Mouse (Mus musculus): ENCODE results near the gene Phactr2. TPM values are rescaled to one million over a fixed set of nuclear protein-coding genes. Genes with fewer than 3 reads are reported as not detected.

Phactr2 gene
- polyA plus RNA-seq, 1 experiment: 6.6 TPM

- Histone ChIP-seq H3K9me3 (replicated peaks; ENCODE audit: control insufficient read depth, insufficient read depth, low read length, poor library complexity, severe bottlenecking) (no peaks in the 10 kb centered on the region), H3K27ac (ENCODE audit: insufficient read depth, low read length) (no peak within 1 kb of the TSS)
These were observed 25.1 kb upstream of the Phactr2 start, which contains the start of gene Fuca2 for GRCm38 (mm10) chr10:13499331-13499730. Fuca2 (plus strand) TSS chr10:13499540.

GRCm38 (mm10) chr10:13496315-13496714, 22.1 kb upstream of the Phactr2 start:
- TF ChIP-seq CTCF (IDR thresholded peaks at IDR 0.05; ENCODE audit: low read depth, low read length) (no peak), EP300 (IDR thresholded peaks at IDR 0.05; ENCODE audit: insufficient read depth, low read depth, low read length) (no peak), POLR2A (IDR thresholded peaks at IDR 0.05; ENCODE audit: insufficient read depth, low read length) (no peak)
- H3K27me3 ChIP-seq (ENCODE audit: control insufficient read depth, insufficient read depth, low read length, poor library complexity, severe bottlenecking): no peaks in the 10 kb centered on the region
- H3K9ac ChIP-seq (ENCODE audit: low read depth, poor library complexity, severe bottlenecking): no peak overlapping the region
- no peak overlapping the region for H3K27ac ChIP-seq (ENCODE audit: insufficient read depth, low read length)
- H3K9me3 ChIP-seq (replicated peaks; ENCODE audit: control insufficient read depth, insufficient read depth, low read length, poor library complexity, severe bottlenecking): no peaks in the 10 kb centered on the region
- H3K4me1 ChIP-seq (ENCODE audit: control insufficient read depth, insufficient read depth, low read length): peaks cover 2% of the 10 kb centered on the region
- H3K36me3 ChIP-seq (ENCODE audit: control insufficient read depth, insufficient read depth, low read length, poor library complexity, severe bottlenecking): no peaks in the 10 kb centered on the region
- H3K4me3 ChIP-seq (ENCODE audit: low read depth, low read length): no peak overlapping the region

More at GRCm38 (mm10) chr10:13499331-13499730, 25.1 kb upstream of the Phactr2 start, which contains the start of gene Fuca2:
- Histone ChIP-seq H3K4me3 (ENCODE audit: low read depth, low read length) (no peak within 1 kb of the TSS), H3K9ac (ENCODE audit: low read depth, poor library complexity, severe bottlenecking) (no peak within 1 kb of the TSS), H3K4me1 (ENCODE audit: control insufficient read depth, insufficient read depth, low read length) (peaks cover 2% of the 10 kb centered on the region), H3K36me3 (ENCODE audit: control insufficient read depth, insufficient read depth, low read length, poor library complexity, severe bottlenecking) (no peaks in the 10 kb centered on the region), H3K27me3 (ENCODE audit: control insufficient read depth, insufficient read depth, low read length, poor library complexity, severe bottlenecking) (no peaks in the 10 kb centered on the region)
- TF ChIP-seq POLR2A (IDR thresholded peaks at IDR 0.05; ENCODE audit: insufficient read depth, low read length): no peak
- TF ChIP-seq EP300 (IDR thresholded peaks at IDR 0.05; ENCODE audit: insufficient read depth, low read depth, low read length): no peak
- no peak for TF ChIP-seq CTCF (IDR thresholded peaks at IDR 0.05; ENCODE audit: low read depth, low read length)

DNA sequence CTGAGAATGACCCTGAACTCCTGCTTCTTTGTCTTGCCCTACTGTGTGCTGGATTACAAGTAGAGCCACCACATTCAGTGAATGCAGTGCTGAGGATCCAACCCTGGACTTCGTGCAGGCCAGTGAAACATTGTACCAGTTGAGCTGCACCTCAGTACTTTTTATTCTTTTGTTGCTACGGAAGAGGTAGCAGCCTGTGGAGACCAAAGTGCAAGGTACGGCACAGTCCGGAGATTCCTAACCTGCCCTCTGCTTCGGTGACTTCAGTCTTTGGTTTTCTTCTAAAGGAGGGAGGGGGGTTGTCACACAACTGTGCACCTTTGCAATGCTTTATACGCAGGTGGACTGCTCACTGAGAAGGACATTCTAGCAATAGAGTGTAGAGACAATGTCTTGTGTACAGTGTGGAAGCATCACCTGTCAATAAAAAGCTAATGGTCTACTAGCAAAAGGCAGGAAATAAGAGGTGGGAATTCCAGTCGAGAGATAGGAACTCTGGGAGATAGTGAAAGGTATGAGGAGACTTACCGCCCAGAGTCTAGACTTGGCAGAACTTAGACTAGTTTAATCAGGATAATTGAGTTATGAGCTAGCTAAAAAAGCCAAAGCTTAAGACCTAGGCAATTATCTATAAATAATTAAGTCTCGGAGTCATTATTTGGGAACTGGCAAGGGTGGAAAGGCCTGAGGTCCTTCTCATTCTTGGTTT, 19.9 kb upstream of the Phactr2 start:
- TF ChIP-seq POLR2A (IDR thresholded peaks at IDR 0.05; ENCODE audit: insufficient read depth, low read length) (no peak), CTCF (IDR thresholded peaks at IDR 0.05; ENCODE audit: low read depth, low read length) (no peak), EP300 (IDR thresholded peaks at IDR 0.05; ENCODE audit: insufficient read depth, low read depth, low read length) (no peak)
- H3K27ac ChIP-seq (ENCODE audit: insufficient read depth, low read length): no peak overlapping the region
- no peak overlapping the region for H3K9ac ChIP-seq (ENCODE audit: low read depth, poor library complexity, severe bottlenecking)
- H3K4me1 ChIP-seq (ENCODE audit: control insufficient read depth, insufficient read depth, low read length): no peaks in the 10 kb centered on the region
- no peak overlapping the region for H3K4me3 ChIP-seq (ENCODE audit: low read depth, low read length)
- H3K36me3 ChIP-seq (ENCODE audit: control insufficient read depth, insufficient read depth, low read length, poor library complexity, severe bottlenecking): no peaks in the 10 kb centered on the region
- H3K27me3 ChIP-seq (ENCODE audit: control insufficient read depth, insufficient read depth, low read length, poor library complexity, severe bottlenecking): no peaks in the 10 kb centered on the region
- no peaks in the 10 kb centered on the region for H3K9me3 ChIP-seq (replicated peaks; ENCODE audit: control insufficient read depth, insufficient read depth, low read length, poor library complexity, severe bottlenecking)

DNA sequence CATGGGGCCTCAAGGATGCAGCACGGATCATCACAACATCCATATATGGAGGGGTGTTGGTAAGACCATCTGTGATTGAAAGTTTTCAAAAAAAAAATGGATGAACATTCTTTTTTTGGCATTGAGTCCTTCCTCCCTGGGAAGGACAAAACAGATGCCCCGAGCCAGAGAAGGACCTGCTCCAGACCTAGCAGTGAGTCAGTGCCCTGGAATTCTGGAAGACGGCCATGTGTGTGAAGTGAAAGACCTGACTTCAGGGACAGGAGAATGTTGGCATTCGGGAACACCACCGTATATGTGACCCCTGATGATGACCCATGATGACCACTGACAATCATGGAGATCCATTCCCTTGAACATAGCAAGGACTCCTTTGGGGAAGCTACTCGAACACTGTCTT, 15.5 kb upstream of the Phactr2 start:
- Histone ChIP-seq H3K4me1 (ENCODE audit: control insufficient read depth, insufficient read depth, low read length) (no peaks in the 10 kb centered on the region), H3K9me3 (replicated peaks; ENCODE audit: control insufficient read depth, insufficient read depth, low read length, poor library complexity, severe bottlenecking) (no peaks in the 10 kb centered on the region), H3K27ac (ENCODE audit: insufficient read depth, low read length) (no peak overlapping the region), H3K36me3 (ENCODE audit: control insufficient read depth, insufficient read depth, low read length, poor library complexity, severe bottlenecking) (no peaks in the 10 kb centered on the region), H3K27me3 (ENCODE audit: control insufficient read depth, insufficient read depth, low read length, poor library complexity, severe bottlenecking) (peaks cover 2% of the 10 kb centered on the region; the same call in 1 of the 2 replicates), H3K4me3 (ENCODE audit: low read depth, low read length) (no peak overlapping the region), H3K9ac (ENCODE audit: low read depth, poor library complexity, severe bottlenecking) (no peak overlapping the region)
- TF ChIP-seq POLR2A (IDR thresholded peaks at IDR 0.05; ENCODE audit: insufficient read depth, low read length) (no peak), CTCF (IDR thresholded peaks at IDR 0.05; ENCODE audit: low read depth, low read length) (no peak), EP300 (IDR thresholded peaks at IDR 0.05; ENCODE audit: insufficient read depth, low read depth, low read length) (no peak)

DNA sequence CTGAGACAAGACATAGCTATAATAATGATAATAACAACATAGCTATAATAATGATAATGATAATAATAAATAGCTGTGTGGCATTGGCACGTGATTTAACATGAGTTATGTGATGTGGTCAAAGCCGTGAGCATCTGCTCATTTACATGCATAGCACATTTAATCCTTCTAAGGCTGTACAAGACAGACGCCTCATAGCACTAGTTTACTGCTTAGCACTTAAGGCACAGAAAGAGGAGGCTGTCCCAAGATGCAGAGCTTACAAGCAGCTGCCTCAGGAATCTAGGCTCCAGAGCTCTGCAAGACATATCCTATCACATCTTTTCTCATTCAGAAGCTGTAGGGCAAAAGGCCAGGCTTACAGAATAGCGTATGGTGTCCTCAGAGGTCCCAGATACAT, 11.7 kb upstream of the Phactr2 start:
- TF ChIP-seq CTCF (IDR thresholded peaks at IDR 0.05; ENCODE audit: low read depth, low read length): no peak
- TF ChIP-seq POLR2A (IDR thresholded peaks at IDR 0.05; ENCODE audit: insufficient read depth, low read length): no peak
- no peak for TF ChIP-seq EP300 (IDR thresholded peaks at IDR 0.05; ENCODE audit: insufficient read depth, low read depth, low read length)
- H3K27me3 ChIP-seq (ENCODE audit: control insufficient read depth, insufficient read depth, low read length, poor library complexity, severe bottlenecking): peaks cover 2% of the 10 kb centered on the region; the same call in 1 of the 2 replicates
- no peak overlapping the region for H3K4me3 ChIP-seq (ENCODE audit: low read depth, low read length)
- no peak overlapping the region for H3K9ac ChIP-seq (ENCODE audit: low read depth, poor library complexity, severe bottlenecking)
- no peaks in the 10 kb centered on the region for H3K4me1 ChIP-seq (ENCODE audit: control insufficient read depth, insufficient read depth, low read length)
- no peak overlapping the region for H3K27ac ChIP-seq (ENCODE audit: insufficient read depth, low read length)
- H3K36me3 ChIP-seq (ENCODE audit: control insufficient read depth, insufficient read depth, low read length, poor library complexity, severe bottlenecking): no peaks in the 10 kb centered on the region
- no peaks in the 10 kb centered on the region for H3K9me3 ChIP-seq (replicated peaks; ENCODE audit: control insufficient read depth, insufficient read depth, low read length, poor library complexity, severe bottlenecking)

DNA sequence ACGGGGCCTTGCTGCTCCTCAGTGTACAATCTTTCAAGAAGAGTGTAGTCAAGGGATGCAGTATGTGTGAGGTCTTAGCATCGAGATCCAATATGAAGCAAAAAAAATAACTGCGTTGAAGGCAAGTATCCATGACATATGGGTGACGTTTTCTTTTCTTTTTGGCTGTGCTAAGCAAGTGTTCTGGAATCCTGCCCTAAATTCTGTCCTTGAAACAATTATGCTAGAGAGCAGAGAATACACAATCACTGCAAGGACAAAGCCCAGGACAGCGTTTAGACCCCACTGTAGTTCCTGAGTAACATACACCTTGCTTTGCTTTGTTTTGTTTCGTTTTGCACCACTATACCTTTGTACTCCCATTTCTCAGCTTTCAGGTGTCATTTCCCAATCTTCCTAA, 5.1 kb upstream of the Phactr2 start:
- Histone ChIP-seq H3K36me3 (ENCODE audit: control insufficient read depth, insufficient read depth, low read length, poor library complexity, severe bottlenecking) (no peaks in the 10 kb centered on the region), H3K4me3 (ENCODE audit: low read depth, low read length) (no peak overlapping the region), H3K4me1 (ENCODE audit: control insufficient read depth, insufficient read depth, low read length) (no peaks in the 10 kb centered on the region), H3K27ac (ENCODE audit: insufficient read depth, low read length) (no peak overlapping the region), H3K9ac (ENCODE audit: low read depth, poor library complexity, severe bottlenecking) (no peak overlapping the region), H3K27me3 (ENCODE audit: control insufficient read depth, insufficient read depth, low read length, poor library complexity, severe bottlenecking) (no peaks in the 10 kb centered on the region), H3K9me3 (replicated peaks; ENCODE audit: control insufficient read depth, insufficient read depth, low read length, poor library complexity, severe bottlenecking) (no peaks in the 10 kb centered on the region)
- TF ChIP-seq POLR2A (IDR thresholded peaks at IDR 0.05; ENCODE audit: insufficient read depth, low read length): no peak
- TF ChIP-seq EP300 (IDR thresholded peaks at IDR 0.05; ENCODE audit: insufficient read depth, low read depth, low read length): no peak
- no peak for TF ChIP-seq CTCF (IDR thresholded peaks at IDR 0.05; ENCODE audit: low read depth, low read length)

Data from ES-Bruce4 (cell line).